Mouse (Mus musculus) CD4-positive naive resting alpha-beta T cell, adult 57 days (primary cell): ENCODE results near the gene Gnat1. TPM values are rescaled to one million over a fixed set of nuclear protein-coding genes. Genes with fewer than 3 reads are reported as not detected.

Experiments
- total RNA-seq: library from RNA; stranded (reverse); gene quantifications from one replicate; pipeline ENCODE4 v1.2.4, GENCODE M21; 2023

The Gnat1 gene
- total RNA-seq = 1.4 TPM

GRCm38 (mm10) chr9:107679501-107679900 is at the start of gene Gnat1:
Gene Gnat1 (minus strand): TSS chr9:107679712.

GRCm38 (mm10) chr9:107709697-107710483 is 30.4 kb upstream of the Gnat1 start, which contains the start of gene Sema3f:
Gene Sema3f (minus strand): TSS chr9:107710475.

DNA sequence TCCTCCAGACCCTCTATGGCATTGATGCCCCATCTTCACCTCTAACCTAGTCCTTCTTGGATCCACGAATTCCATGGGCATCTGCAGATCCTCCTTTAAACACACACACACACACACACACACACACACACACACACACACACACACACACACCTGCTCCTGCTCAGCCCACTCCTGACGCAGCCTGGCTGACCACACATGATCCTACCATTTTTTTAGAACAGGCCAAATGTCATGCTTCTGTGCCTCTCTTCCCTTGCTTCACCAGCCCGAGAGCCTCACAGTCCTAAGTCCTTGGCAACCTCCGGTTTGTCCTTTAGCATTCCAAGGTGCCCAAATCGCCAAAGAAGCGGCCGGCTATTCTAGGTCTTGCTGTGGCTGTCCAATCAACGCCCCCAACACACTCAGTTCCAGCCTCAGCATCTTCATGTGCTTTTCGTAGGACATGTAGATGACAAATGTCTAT is 10.0 kb downstream of the Gnat1 start, which contains the start of gene Slc38a3:
Gene Slc38a3, minus strand, starts transcription at position 51 of the 466 bp plus-strand sequence.

DNA sequence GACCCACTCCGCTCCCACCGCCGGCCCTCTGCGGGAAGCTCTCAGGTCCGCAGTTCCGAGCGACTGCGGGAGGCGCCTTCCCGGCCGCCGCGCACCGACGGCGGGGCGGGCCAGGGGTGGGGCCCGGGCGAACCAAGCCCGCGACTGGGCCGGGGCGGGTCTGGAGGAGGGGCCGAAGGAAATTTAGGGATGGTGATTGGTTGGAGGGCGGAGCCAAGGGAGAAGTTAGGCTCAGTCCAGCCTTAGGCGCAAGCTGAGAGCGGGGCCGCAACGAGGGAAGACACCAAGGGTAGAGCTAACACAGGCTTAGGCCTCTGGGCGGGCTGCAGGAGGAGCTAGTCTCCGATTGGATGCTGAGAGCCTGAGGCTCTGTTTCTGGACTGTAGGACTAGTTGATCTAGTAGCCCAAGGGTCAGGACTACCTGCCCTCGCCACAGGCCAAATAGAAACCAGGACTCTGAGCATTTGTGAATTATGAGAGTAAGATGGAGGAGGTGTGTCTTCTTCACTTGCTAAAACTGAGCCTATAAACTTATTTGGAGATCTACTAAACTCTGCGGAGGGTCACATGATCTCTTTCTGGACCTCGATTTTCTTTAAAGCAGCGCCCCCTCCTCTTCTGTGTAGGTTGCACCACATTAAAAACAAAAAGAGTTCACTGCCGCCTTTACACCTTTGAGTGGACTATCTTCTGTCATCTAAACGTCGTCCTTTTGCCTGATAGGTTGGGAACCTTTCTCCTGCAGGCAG is 44.1 kb downstream of the Gnat1 start, which contains the start of gene Gnai2:
Gene Gnai2, minus strand, starts transcription at position 89 of the 750 bp plus-strand sequence.

Other genes with a start within 250 kb of the Gnat1 start
- 28.2 TPM for gene Tmem115, start 145.8 kb downstream of the Gnat1 start, total RNA-seq
- 14.7 TPM for gene Cyb561d2, start 137.5 kb downstream of the Gnat1 start, total RNA-seq
- 28.5 TPM for gene Nprl2, start 137.5 kb downstream of the Gnat1 start, total RNA-seq
- 0.86 TPM for gene Zmynd10, start 132.4 kb downstream of the Gnat1 start, total RNA-seq
- gene Rassf1, start 128.2 kb downstream of the Gnat1 start, total RNA-seq = 76.0 TPM
- 16.4 TPM for gene Tusc2, start 116.5 kb downstream of the Gnat1 start, total RNA-seq
- gene Hyal2, start 111.8 kb downstream of the Gnat1 start, total RNA-seq = 2.3 TPM
- 2.0 TPM for gene Hyal1, start 102.8 kb downstream of the Gnat1 start, total RNA-seq
- 9.3 TPM for gene Naa80, start 100.8 kb downstream of the Gnat1 start, total RNA-seq
- gene Hyal3, start 98.9 kb downstream of the Gnat1 start, total RNA-seq = 1.7 TPM
- 42.1 TPM for gene Ifrd2, start 92.1 kb downstream of the Gnat1 start, total RNA-seq
- 0.83 TPM for gene Sema3b, start 70.5 kb downstream of the Gnat1 start, total RNA-seq
- gene Gnai2, start 44.3 kb downstream of the Gnat1 start, total RNA-seq = 494 TPM
- not detected for gene Slc38a3, start 10.2 kb downstream of the Gnat1 start, total RNA-seq
- gene Sema3f, start 30.8 kb upstream of the Gnat1 start, total RNA-seq = 2.0 TPM
- gene Rbm5, start 91.3 kb upstream of the Gnat1 start, total RNA-seq = 262 TPM
- 139 TPM for gene Rbm6, start 193.5 kb upstream of the Gnat1 start, total RNA-seq
- 18.6 TPM for gene Mon1a, start 208.4 kb upstream of the Gnat1 start, total RNA-seq
- gene Mst1r, start 227.2 kb upstream of the Gnat1 start, total RNA-seq = 0.24 TPM
- not detected for gene Actl11, start 248.8 kb upstream of the Gnat1 start, total RNA-seq